Mouse (Mus musculus): ENCODE results near the gene Gucd1. TPM values are rescaled to one million over a fixed set of nuclear protein-coding genes. Genes with fewer than 3 reads are reported as not detected.
"Not testable (repeated sequence)": the region's sequence is repeated elsewhere in the genome, so short reads cannot be mapped to it uniquely, and the experiment has no call there.

Gene Gucd1
- total and polyA plus RNA-seq, 2 experiments from 2014 or later = 16.0 to 44.9 TPM

DNA sequence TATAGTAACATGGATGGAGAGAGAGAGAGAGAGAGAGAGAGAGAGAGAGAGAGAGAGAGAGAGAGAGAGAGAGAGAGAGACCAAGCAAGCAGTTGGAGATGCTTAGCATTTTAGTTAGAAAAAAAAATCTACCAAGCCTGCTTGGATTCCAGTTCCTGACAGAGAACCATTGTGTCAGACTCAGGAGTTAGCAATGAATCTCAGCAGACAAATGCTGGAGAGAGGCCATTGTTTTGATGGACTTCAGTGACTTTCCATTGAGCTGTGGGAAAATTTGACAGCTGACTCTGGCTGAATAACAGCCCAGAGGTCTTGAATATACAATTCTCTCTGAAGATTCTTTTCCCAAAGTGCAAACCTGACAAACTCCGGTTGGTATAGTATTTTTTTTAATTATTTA lies 59.9 kb downstream of the Gucd1 start:
- Histone ChIP-seq H3K9me3 (ENCODE audit: low read length) (no peaks in the 10 kb centered on the region), H3K4me2 (ENCODE audit: low read depth) (no peak overlapping the region), H3K36me3 (ENCODE audit: insufficient read depth) (no peaks in the 10 kb centered on the region), H3K4me1 (ENCODE audit: insufficient read depth) (no peaks in the 10 kb centered on the region), H3K9ac (no peak overlapping the region), H3K27ac (ENCODE audit: low read depth, low read length) (no peak overlapping the region), H3K27me3 (ENCODE audit: insufficient read depth, low read length) (no peaks in the 10 kb centered on the region), H3K4me3 (ENCODE audit: low read depth, low read length) (no peak overlapping the region)
- 72% methylated on average over 1 of the region's 1 CpGs for WGBS
- no peak for DNase-seq
- TF ChIP-seq CTCF (IDR thresholded peaks at IDR 0.05; ENCODE audit: low read depth) = no peak
- ATAC-seq = no peak

DNA sequence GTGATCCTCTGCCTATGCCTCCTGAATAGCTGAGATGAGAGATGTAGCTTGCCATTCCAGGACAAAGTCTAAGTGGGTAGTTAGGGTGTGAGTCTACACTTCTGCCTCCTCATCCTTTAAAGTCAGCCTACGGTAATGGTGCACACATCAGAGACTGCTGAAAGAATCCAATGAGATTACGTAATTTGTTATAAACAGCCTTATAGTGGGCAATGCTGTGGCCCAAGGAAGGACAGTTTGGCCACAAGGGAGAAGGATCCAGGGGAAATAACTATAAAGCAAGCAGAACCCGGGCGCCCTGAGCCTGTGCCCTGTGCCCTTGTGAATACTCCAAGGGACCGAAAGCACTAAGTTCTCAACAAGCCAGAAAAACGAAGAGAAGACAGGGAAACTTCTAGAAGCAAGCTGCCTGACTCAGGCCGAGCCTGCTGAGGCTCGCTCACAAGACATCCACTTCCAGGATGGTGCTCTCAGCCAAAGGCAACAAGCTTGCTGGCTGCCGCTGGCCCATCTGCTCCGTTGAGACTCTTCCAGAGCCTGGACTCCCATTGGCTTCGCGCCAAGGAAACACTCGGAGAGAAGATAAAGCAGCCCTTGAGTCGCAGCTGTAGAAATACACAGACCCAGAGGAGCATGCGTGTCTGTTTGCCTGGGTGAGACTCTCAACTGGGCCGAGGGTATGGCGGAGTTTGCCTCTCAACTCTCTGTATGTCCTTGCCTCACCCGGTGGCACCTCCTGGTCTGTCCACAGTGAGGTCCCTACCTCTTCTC lies 61.5 kb downstream of the Gucd1 start:
- H3K27me3 ChIP-seq (ENCODE audit: insufficient read depth, low read length); H3K36me3 ChIP-seq (ENCODE audit: insufficient read depth); H3K9ac ChIP-seq; H3K4me1 ChIP-seq (ENCODE audit: insufficient read depth); H3K4me3 ChIP-seq (ENCODE audit: low read depth, low read length); H3K9me3 ChIP-seq (ENCODE audit: low read length); H3K4me2 ChIP-seq (ENCODE audit: low read depth); DNase-seq; H3K27ac ChIP-seq (ENCODE audit: low read depth, low read length): not testable (repeated sequence)
- peak; percentile 89 for ATAC-seq
- WGBS = 60% methylated on average over 12 of the region's 18 CpGs

DNA sequence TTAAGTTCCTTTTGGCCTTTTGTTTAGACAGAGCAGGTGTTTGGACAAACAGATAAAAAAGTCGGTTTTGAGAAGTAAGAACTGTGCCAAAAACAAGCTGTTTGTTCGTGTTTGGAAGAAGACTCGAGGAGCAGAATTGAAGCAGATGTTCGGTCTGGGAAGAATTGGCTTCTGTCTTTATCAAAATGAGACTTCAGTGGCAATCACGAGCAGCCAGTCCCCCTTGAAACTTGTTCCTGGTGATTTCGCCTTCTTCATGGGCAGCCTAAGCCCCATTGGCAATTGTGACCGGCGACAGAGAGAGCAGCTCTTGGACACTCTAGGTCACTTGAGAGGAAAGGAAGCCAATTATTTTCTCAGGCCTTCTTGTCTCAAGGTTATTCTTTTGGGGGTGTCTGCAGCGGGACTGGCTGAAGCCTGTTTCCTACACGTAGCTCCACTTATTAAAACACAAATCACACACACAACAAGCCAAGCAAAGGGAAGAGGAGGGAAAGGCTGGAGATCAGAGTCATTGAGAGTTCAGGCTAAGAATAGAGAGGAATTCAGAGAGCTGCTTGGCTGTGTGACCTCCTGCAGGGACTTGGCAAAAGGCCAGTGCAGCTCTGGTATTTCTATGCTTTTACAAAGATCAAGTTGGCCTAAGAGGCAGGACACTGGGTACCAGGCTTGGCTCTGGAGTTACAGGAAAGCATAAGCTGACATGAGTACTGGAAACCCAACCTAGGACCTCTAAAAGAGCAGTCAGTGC lies 66.6 kb downstream of the Gucd1 start:
- Histone ChIP-seq H3K27ac (ENCODE audit: low read depth, low read length) (no peak overlapping the region), H3K9ac (no peak overlapping the region), H3K4me2 (ENCODE audit: low read depth) (no peak overlapping the region), H3K9me3 (ENCODE audit: low read length) (no peaks in the 10 kb centered on the region), H3K27me3 (ENCODE audit: insufficient read depth, low read length) (no peaks in the 10 kb centered on the region), H3K4me3 (ENCODE audit: low read depth, low read length) (no peak overlapping the region), H3K4me1 (ENCODE audit: insufficient read depth) (no peaks in the 10 kb centered on the region), H3K36me3 (ENCODE audit: insufficient read depth) (no peaks in the 10 kb centered on the region)
- peak; percentile 63 for ATAC-seq
- TF ChIP-seq CTCF (IDR thresholded peaks at IDR 0.05; ENCODE audit: low read depth) = no peak
- WGBS = 12% methylated on average over 10 of the region's 10 CpGs
- DNase-seq = peak; percentile 38

DNA sequence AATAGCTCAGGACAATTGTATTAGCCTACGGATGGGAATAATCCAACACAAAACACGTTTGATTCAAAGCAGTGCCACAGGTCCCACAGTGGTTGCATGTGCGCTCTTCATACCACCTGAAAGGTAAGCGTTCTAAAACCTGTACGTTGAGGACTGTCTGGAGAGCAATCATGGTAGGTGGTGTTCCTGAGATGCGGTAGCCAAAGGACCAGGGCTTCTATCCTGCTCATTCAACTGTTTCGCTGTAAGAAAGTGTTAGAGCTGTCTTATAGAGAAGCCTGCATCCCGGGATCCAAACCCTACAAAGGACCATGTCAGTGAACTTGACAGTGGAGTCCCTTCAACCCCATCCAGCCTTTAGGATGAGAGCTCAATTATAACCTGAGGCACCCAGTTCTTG lies 67.4 kb downstream of the Gucd1 start:
- Histone ChIP-seq H3K27ac (ENCODE audit: low read depth, low read length) (no peak overlapping the region), H3K4me1 (ENCODE audit: insufficient read depth) (no peaks in the 10 kb centered on the region), H3K36me3 (ENCODE audit: insufficient read depth) (no peaks in the 10 kb centered on the region), H3K27me3 (ENCODE audit: insufficient read depth, low read length) (no peaks in the 10 kb centered on the region), H3K9ac (no peak overlapping the region), H3K9me3 (ENCODE audit: low read length) (no peaks in the 10 kb centered on the region), H3K4me2 (ENCODE audit: low read depth) (no peak overlapping the region), H3K4me3 (ENCODE audit: low read depth, low read length) (no peak overlapping the region)
- no peak for DNase-seq
- no peak for TF ChIP-seq CTCF (IDR thresholded peaks at IDR 0.05; ENCODE audit: low read depth)
- no peak for ATAC-seq
- WGBS = 89% methylated on average over 8 of the region's 8 CpGs

DNA sequence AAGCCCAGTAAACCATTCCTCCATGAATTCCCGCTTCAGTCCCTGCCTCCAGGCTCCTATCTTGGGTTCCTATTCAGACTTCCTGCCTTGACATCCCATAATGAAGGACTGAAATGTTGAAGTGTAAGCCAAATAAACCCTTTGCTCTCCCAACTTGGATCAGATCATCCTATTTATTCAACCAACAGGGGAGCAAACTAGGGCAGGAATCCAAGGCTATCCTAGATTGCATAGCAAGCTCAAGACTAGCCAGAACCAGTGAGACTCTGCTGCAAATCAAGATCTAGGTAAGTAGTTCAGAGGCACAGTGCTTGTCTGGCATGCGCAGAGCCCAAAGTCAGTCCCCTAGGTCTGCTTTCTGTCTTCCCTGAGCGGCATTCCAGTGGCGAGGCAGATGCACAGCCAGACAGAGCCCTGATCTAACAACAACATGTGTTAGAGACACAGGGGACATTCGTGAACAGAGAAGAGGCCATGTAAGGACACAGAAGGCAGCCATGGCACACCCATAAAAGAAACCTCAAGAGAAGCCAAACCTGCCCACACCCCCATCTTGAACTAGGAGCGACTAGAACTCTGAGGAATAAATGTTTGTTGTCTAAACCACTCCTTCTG lies 68.9 kb downstream of the Gucd1 start:
- ATAC-seq = no peak
- Histone ChIP-seq H3K27me3 (ENCODE audit: insufficient read depth, low read length) (no peaks in the 10 kb centered on the region), H3K27ac (ENCODE audit: low read depth, low read length) (no peak overlapping the region), H3K9ac (no peak overlapping the region), H3K4me1 (ENCODE audit: insufficient read depth) (no peaks in the 10 kb centered on the region; the same call in 1 of the 2 replicates), H3K4me3 (ENCODE audit: low read depth, low read length) (no peak overlapping the region), H3K9me3 (ENCODE audit: low read length) (no peaks in the 10 kb centered on the region), H3K4me2 (ENCODE audit: low read depth) (no peak overlapping the region), H3K36me3 (ENCODE audit: insufficient read depth) (no peaks in the 10 kb centered on the region)
- DNase-seq = peak; percentile 26
- TF ChIP-seq CTCF (IDR thresholded peaks at IDR 0.05; ENCODE audit: low read depth) = no peak
- WGBS = 76% methylated on average over 6 of the region's 6 CpGs

DNA sequence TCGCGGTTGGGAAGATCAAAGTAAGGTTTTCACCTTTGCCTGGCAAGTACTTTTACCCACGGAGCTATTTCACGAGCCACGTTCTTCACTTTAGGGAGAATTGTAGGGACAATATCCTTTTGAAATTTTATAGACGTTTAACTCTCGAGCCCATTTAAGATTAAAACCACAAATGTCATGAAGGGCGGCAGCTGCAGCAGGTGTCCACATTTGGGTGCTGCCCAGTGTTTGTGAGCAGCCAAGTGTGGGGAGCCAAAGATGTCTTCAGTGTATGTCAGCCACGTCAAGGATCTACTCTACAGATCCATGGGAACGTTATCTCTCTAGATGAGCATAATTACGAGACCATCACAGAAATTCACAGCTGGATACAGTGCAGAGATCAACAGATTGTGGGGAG lies 70.3 kb downstream of the Gucd1 start:
- no peak for TF ChIP-seq CTCF (IDR thresholded peaks at IDR 0.05; ENCODE audit: low read depth)
- Histone ChIP-seq H3K27ac (ENCODE audit: low read depth, low read length) (no peak overlapping the region), H3K27me3 (ENCODE audit: insufficient read depth, low read length) (no peaks in the 10 kb centered on the region), H3K4me1 (ENCODE audit: insufficient read depth) (no peaks in the 10 kb centered on the region; the same call in 1 of the 2 replicates), H3K4me3 (ENCODE audit: low read depth, low read length) (no peak overlapping the region), H3K9me3 (ENCODE audit: low read length) (no peaks in the 10 kb centered on the region), H3K9ac (no peak overlapping the region), H3K36me3 (ENCODE audit: insufficient read depth) (no peaks in the 10 kb centered on the region), H3K4me2 (ENCODE audit: low read depth) (no peak overlapping the region)
- WGBS = 85% methylated on average over 11 of the region's 11 CpGs
- DNase-seq (no peak), ATAC-seq (no peak)
